Mouse (Mus musculus) Patski (cell line): ENCODE measurements around the gene Iyd. TPM values are rescaled to one million over a fixed set of nuclear protein-coding genes. Genes with fewer than 3 reads are reported as not detected.

ENCODE experiments used
- ATAC-seq: fragments of 100-300 bp; one replicate; pipeline ENCODE4 v1.8.0; 2021
- CTCF ChIA-PET: fragments of 350-600 bp; sonication (Branson Sonifier 250); formaldehyde crosslinking; loops from one replicate; lab custom pipeline; 2022; ENCODE audit warnings: inconsistent platforms; lab: Charles Lee
- POLR2A ChIA-PET: fragments of 350-600 bp; sonication (Branson Sonifier 250); formaldehyde crosslinking; loops from one replicate; lab custom pipeline; 2022; ENCODE audit warnings: antibody characterized with exemption, inconsistent platforms; lab: Charles Lee
- DNase-seq: peaks from one replicate; pipeline ENCODE4 v3.0.0-alpha.2; 2011; ENCODE audit warnings: low read depth, low spot score
- H3K27me3 ChIP-seq: fragments of 371-371 bp; one replicate; pipeline ENCODE4 v1.5.1; 2021
- CTCF ChIP-seq: fragments of 100-300 bp; IDR thresholded peaks from one replicate; pipeline ENCODE4 v1.5.1; 2021
- in situ Hi-C: fragments of 300-500 bp; cut with MboI; formaldehyde crosslinking; loops from 3 replicates; pipeline ENCODE4 v1.11.1; 2018; ENCODE audit warnings: low pct_unique_long_range_greater_than_20kb, mixed read lengths
- polyA plus RNA-seq: library from polyadenylated mRNA; unstranded; gene quantifications from one replicate; pipeline ENCODE4 v1.2.3, GENCODE M21; 2021

Gene Iyd
- polyA plus RNA-seq, 1 experiment from 2014 or later, result not detected

GRCm38 (mm10) chr10:3512620-3513305, 27.3 kb upstream of the Iyd start:
- no peaks in the 10 kb centered on the region for H3K27me3 ChIP-seq
- in situ Hi-C loops, result no loop called here
- POLR2A ChIA-PET, result no interaction called here
- ATAC-seq, result no peak
- TF ChIP-seq CTCF, result peak; percentile 51
- no peak for DNase-seq
- CTCF ChIA-PET, result interaction anchor here (3.5 kb wide), 1 partner anchor 9 kb away, joined by 12 read pairs; no protein-coding TSS in a partner anchor

- no peak for ATAC-seq
- in situ Hi-C loops, result no loop called here
- ChIA-PET CTCF (interaction anchor here (1.0 to 3.5 kb wide), 2 partner anchors 8 to 31 kb away, joined by 3 to 12 read pairs; no protein-coding TSS in a partner anchor), POLR2A (no interaction called here)
- H3K27me3 ChIP-seq, result no peaks in the 10 kb centered on the region
- no peak for TF ChIP-seq CTCF
- DNase-seq, result no peak
These were observed 26.1 kb upstream of the Iyd start for GRCm38 (mm10) chr10:3513947-3514346.

GRCm38 (mm10) chr10:3514634-3515033, 25.4 kb upstream of the Iyd start:
- POLR2A ChIA-PET, result no interaction called here
- CTCF ChIA-PET, result interaction anchor here (1.0 to 3.5 kb wide), 3 partner anchors 8 to 32 kb away, joined by 3 to 12 read pairs (median 3); no protein-coding TSS in a partner anchor
- DNase-seq (no peak), ATAC-seq (no peak)
- H3K27me3 ChIP-seq, result no peaks in the 10 kb centered on the region
- in situ Hi-C loops, result no loop called here
- TF ChIP-seq CTCF, result no peak

GRCm38 (mm10) chr10:3516442-3516841, 23.6 kb upstream of the Iyd start:
- POLR2A ChIA-PET, result interaction anchor here (0.6 kb wide), 1 partner anchor 91 kb away, joined by 3 read pairs; no protein-coding TSS in a partner anchor
- CTCF ChIA-PET, result interaction anchor here (1.3 kb wide), 1 partner anchor 8 kb away, joined by 3 read pairs; no protein-coding TSS in a partner anchor
- TF ChIP-seq CTCF, result no peak
- in situ Hi-C loops, result no loop called here
- H3K27me3 ChIP-seq, result no peaks in the 10 kb centered on the region
- ATAC-seq (no peak), DNase-seq (no peak)

GRCm38 (mm10) chr10:3523044-3523793, 16.8 kb upstream of the Iyd start:
- DNase-seq, result peak; percentile 63
- ChIA-PET CTCF (interaction anchor here (0.6 to 2.4 kb wide), 2 partner anchors 10 to 436 kb away, joined by 3 to 12 read pairs; no protein-coding TSS in a partner anchor), POLR2A (no interaction called here)
- no peaks in the 10 kb centered on the region for H3K27me3 ChIP-seq
- TF ChIP-seq CTCF, result no peak
- peak; percentile 97 for ATAC-seq
- in situ Hi-C loops, result no loop called here

- in situ Hi-C loops, result no loop called here
These were observed 15.5 kb upstream of the Iyd start for GRCm38 (mm10) chr10:3524513-3524912.

GRCm38 (mm10) chr10:3525420-3526019, 14.5 kb upstream of the Iyd start:
- TF ChIP-seq CTCF, result no peak
- ChIA-PET CTCF (no interaction called here), POLR2A (interaction anchor here (0.7 to 0.8 kb wide), 2 partner anchors 48 to 183 kb away, joined by 3 read pairs; no protein-coding TSS in a partner anchor)
- in situ Hi-C loops, result no loop called here
- ATAC-seq (no peak), DNase-seq (no peak)
- no peaks in the 10 kb centered on the region for H3K27me3 ChIP-seq

More at GRCm38 (mm10) chr10:3524513-3524912, 15.5 kb upstream of the Iyd start:
- ATAC-seq, result no peak
- TF ChIP-seq CTCF, result no peak
- ChIA-PET POLR2A (interaction anchor here (0.7 kb wide), 1 partner anchor 47 kb away, joined by 3 read pairs; no protein-coding TSS in a partner anchor), CTCF (no interaction called here)
- H3K27me3 ChIP-seq, result no peaks in the 10 kb centered on the region
- DNase-seq, result no peak

GRCm38 (mm10) chr10:3529807-3530206, 10.2 kb upstream of the Iyd start:
- CTCF ChIA-PET, result interaction anchor here (0.9 to 3.1 kb wide), 8 partner anchors 20 to 414 kb away, joined by 3 to 20 read pairs (median 4); no protein-coding TSS in a partner anchor
- ATAC-seq (no peak), DNase-seq (no peak)
- H3K27me3 ChIP-seq, result no peaks in the 10 kb centered on the region
- in situ Hi-C loops, result loop anchor here (5.0 kb wide), 2 partner anchors 198 to 412 kb away; no protein-coding TSS in a partner anchor
- TF ChIP-seq CTCF, result no peak
- POLR2A ChIA-PET, result no interaction called here

- CTCF ChIA-PET, result interaction anchor here (0.6 to 3.1 kb wide), 14 partner anchors 21 to 413 kb away, joined by 3 to 20 read pairs (median 4); no protein-coding TSS in a partner anchor
- in situ Hi-C loops, result loop anchor here (5.0 kb wide), 2 partner anchors 198 to 412 kb away; no protein-coding TSS in a partner anchor
- no peaks in the 10 kb centered on the region for H3K27me3 ChIP-seq
- DNase-seq (no peak), ATAC-seq (no peak)
- TF ChIP-seq CTCF, result no peak
- POLR2A ChIA-PET, result no interaction called here
These were observed 9.4 kb upstream of the Iyd start for GRCm38 (mm10) chr10:3530661-3531060.

- ATAC-seq (peak; percentile 69), DNase-seq (no peak)
- ChIA-PET CTCF (interaction anchor here (0.6 to 3.1 kb wide), 11 partner anchors 25 to 413 kb away, joined by 3 to 20 read pairs (median 4); no protein-coding TSS in a partner anchor), POLR2A (no interaction called here)
- H3K27me3 ChIP-seq, result no peaks in the 10 kb centered on the region
- peak; percentile 92 for TF ChIP-seq CTCF
- in situ Hi-C loops, result loop anchor here (5.0 kb wide), 2 partner anchors 199 to 411 kb away; no protein-coding TSS in a partner anchor
These were observed 8.7 kb upstream of the Iyd start for GRCm38 (mm10) chr10:3531375-3531774.
